Mouse (Mus musculus): ENCODE data around the gene Igf2r. TPM values are rescaled to one million over a fixed set of nuclear protein-coding genes. Genes with fewer than 3 reads are reported as not detected.

The Igf2r gene
- total and polyA plus RNA-seq, 3 experiments: 25.6 to 61.8 (median 34.6) TPM

- TF ChIP-seq CHD1 (IDR thresholded peaks at IDR 0.05; ENCODE audit: low read depth, low read length) (0 out of 2 replicates have a peak, but pooled peaks have one; percentile 4), USF1 (IDR thresholded peaks at IDR 0.05; ENCODE audit: low read depth, low read length) (no peak)
Observed at GRCm38 (mm10) chr17:12754243-12755007, 15.0 kb downstream of the Igf2r start (continued).

DNA sequence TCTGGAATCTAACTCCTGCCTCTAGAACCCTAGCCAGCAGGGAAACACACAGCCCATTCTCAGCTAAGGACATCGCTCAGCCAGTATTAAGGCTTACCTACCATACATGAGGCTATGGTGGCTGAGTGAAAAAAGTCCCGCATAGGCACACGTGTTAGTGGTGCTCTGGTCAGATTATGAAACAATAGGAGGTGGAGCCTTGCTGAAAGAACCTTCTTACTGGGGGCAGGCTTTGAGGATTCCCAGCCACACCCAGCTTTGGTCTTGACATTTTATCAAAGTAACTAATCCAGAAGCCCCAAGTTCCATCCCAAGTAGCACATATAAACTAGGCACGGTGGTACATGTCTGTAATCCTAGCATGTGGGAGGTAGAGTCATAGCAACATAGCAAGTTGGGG is 16.4 kb downstream of the Igf2r start:
- no peaks in the 10 kb centered on the region for H3K9me3 ChIP-seq (replicated peaks; ENCODE audit: low read length)
- H3K27ac ChIP-seq (ENCODE audit: insufficient read depth, low read depth): peak overlapping the region; percentile 35; the same call in 1 of the 2 replicates
- DNase-seq (ENCODE audit: extremely low read depth): no peak

GRCm38 (mm10) chr17:12751641-12752040 is 17.8 kb downstream of the Igf2r start:
- H3K9ac ChIP-seq (ENCODE audit: insufficient read depth, low read depth): no peak overlapping the region
- peaks cover 62% of the 10 kb centered on the region for H3K79me2 ChIP-seq (replicated peaks; ENCODE audit: control insufficient read depth, extremely low read depth, insufficient read depth, poor library complexity, severe bottlenecking)
- TF ChIP-seq EP300 (IDR thresholded peaks at IDR 0.05; ENCODE audit: low read length): no peak
- in situ Hi-C loops (cut with MboI; ENCODE audit: low pct_ligation_motif_present, low pct_unique_long_range_greater_than_20kb, low sequenced_read_pairs): loop anchor here (25.0 kb wide), 1 partner anchor 589 kb away; no protein-coding TSS in a partner anchor
- dilution Hi-C loops (cut with MboI; ENCODE audit: extremely low pct_ligation_motif_present, extremely low pct_unique_long_range_greater_than_20kb, low sequenced_read_pairs): no loop called here
- peaks cover 11 to 41% of the 10 kb centered on the region in 2 experiments for H3K36me3 ChIP-seq (replicated peaks in 1 of 2; ENCODE audit: control insufficient read depth in 1 of 2, insufficient read depth in 1 of 2, low read length in 1 of 2)
- H3K9me3 ChIP-seq (replicated peaks; ENCODE audit: low read length): no peaks in the 10 kb centered on the region
- H3K27me3 ChIP-seq (replicated peaks): no peaks in the 10 kb centered on the region
- no peak overlapping the region for H3K4me2 ChIP-seq (ENCODE audit: insufficient read depth, low read depth, poor library complexity, severe bottlenecking)
- no peak overlapping the region for H3K4me3 ChIP-seq (replicated peaks in 1 of 3; ENCODE audit: low read depth in 2 of 3, low read length in 2 of 3, poor library complexity in 1 of 3)
- DNase-seq (ENCODE audit: extremely low read depth): no peak
- H3K4me1 ChIP-seq (ENCODE audit: control insufficient read depth in 1 of 2, insufficient read depth in 2 of 2): peaks cover 44 to 96% of the 10 kb centered on the region in 2 experiments
- H3K27ac ChIP-seq (ENCODE audit: insufficient read depth, low read depth): peak overlapping the region; percentile 24; the same call in 1 of the 2 replicates

More for the DNA sequence above, 16.4 kb downstream of the Igf2r start:
- in situ Hi-C loops (cut with MboI; ENCODE audit: low pct_ligation_motif_present, low pct_unique_long_range_greater_than_20kb, low sequenced_read_pairs): loop anchor here (25.0 kb wide), 1 partner anchor 591 kb away; no protein-coding TSS in a partner anchor
- Histone ChIP-seq H3K4me1 (ENCODE audit: control insufficient read depth in 1 of 2, insufficient read depth in 2 of 2) (peaks cover 54 to 99% of the 10 kb centered on the region in 2 experiments), H3K79me2 (replicated peaks; ENCODE audit: control insufficient read depth, extremely low read depth, insufficient read depth, poor library complexity, severe bottlenecking) (peaks cover 55% of the 10 kb centered on the region), H3K4me3 (replicated peaks in 1 of 3; ENCODE audit: low read depth in 2 of 3, low read length in 2 of 3, poor library complexity in 1 of 3) (no peak overlapping the region), H3K9ac (ENCODE audit: insufficient read depth, low read depth) (no peak overlapping the region), H3K36me3 (replicated peaks in 1 of 2; ENCODE audit: control insufficient read depth in 1 of 2, insufficient read depth in 1 of 2, low read length in 1 of 2) (peaks cover 6 to 36% of the 10 kb centered on the region in 2 experiments), H3K4me2 (ENCODE audit: insufficient read depth, low read depth, poor library complexity, severe bottlenecking) (no peak overlapping the region), H3K27me3 (replicated peaks) (no peaks in the 10 kb centered on the region)
- dilution Hi-C loops (cut with MboI; ENCODE audit: extremely low pct_ligation_motif_present, extremely low pct_unique_long_range_greater_than_20kb, low sequenced_read_pairs): no loop called here
- TF ChIP-seq UBTF (IDR thresholded peaks at IDR 0.05; ENCODE audit: low read depth, low read length) (no peak), RAD21 (IDR thresholded peaks at IDR 0.05; ENCODE audit: low read depth, low read length) (no peak), SIN3A (IDR thresholded peaks at IDR 0.05; ENCODE audit: low read length) (no peak), CTCF (conservative IDR thresholded peaks at IDR 0.05 in 1 of 2, IDR thresholded peaks at IDR 0.05 in 1 of 2; ENCODE audit: low read depth in 2 of 2, low read length in 2 of 2) (no peak), E2F4 (IDR thresholded peaks at IDR 0.05; ENCODE audit: insufficient replicate concordance, low read depth, low read length) (no peak), JUND (conservative IDR thresholded peaks at IDR 0.05; ENCODE audit: low read depth, low read length) (no peak), ELF1 (IDR thresholded peaks at IDR 0.05; ENCODE audit: low read depth, low read length) (no peak), PAX5 (IDR thresholded peaks at IDR 0.05; ENCODE audit: low read length) (no peak)
